Mouse (Mus musculus): Measurements from ENCODE around the gene Lingo1.

Lingo1 gene

DNA sequence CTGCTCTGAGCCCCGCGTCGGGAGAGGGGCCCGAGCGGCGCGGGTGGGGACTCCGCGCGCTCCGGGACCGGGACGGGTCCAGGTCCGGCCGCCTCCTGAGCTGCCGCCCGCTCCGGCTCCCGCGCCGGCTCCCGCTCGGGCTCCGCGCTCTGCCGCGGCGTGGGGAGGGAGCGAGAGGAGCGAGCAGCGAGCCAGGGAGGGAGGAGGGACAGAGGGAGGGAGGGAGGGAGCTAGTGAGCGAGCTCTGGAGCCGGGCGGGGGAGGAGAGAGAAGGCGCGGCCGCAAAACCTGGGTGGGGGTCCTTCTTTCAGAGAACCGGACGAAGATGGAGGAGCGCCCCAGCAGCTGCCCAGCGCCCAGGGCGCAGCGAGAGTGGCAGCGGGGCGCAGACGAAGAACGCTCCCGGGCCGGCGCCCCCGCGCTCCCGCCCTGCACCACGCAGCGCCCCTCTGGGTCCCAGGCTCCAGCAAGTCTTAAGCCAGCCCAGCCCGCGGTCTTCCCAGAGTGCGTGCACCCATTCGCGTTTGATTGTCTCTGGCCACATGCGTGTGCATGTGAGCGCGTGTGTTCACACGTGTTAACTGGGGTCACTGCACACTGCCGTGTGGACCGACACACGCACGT is 160.7 kb downstream of the Lingo1 start:
- DNase-seq (ENCODE audit: low read depth, low spot score) = peak; percentile 69

DNA sequence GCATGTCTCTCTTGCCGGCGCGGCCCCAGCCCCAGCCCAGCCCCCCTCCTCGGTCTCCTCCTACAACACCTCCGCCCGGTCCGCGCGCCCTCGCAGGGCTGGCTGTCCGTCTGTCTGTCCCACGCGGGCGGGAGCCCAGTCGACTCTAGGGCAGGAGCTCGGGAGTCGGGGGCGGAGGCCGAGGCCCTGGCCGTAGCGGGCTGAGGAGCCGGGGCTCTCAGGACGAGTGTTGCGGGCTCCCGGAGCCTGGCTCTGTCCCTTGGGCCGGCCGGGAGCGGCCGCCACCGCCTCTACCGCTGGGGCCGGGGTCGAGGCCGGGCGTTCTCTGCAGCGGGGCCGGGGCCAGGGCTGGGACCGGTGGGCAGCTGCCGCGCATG is 161.2 kb downstream of the Lingo1 start:
- DNase-seq (ENCODE audit: low read depth, low spot score) = peak; percentile 40

DNA sequence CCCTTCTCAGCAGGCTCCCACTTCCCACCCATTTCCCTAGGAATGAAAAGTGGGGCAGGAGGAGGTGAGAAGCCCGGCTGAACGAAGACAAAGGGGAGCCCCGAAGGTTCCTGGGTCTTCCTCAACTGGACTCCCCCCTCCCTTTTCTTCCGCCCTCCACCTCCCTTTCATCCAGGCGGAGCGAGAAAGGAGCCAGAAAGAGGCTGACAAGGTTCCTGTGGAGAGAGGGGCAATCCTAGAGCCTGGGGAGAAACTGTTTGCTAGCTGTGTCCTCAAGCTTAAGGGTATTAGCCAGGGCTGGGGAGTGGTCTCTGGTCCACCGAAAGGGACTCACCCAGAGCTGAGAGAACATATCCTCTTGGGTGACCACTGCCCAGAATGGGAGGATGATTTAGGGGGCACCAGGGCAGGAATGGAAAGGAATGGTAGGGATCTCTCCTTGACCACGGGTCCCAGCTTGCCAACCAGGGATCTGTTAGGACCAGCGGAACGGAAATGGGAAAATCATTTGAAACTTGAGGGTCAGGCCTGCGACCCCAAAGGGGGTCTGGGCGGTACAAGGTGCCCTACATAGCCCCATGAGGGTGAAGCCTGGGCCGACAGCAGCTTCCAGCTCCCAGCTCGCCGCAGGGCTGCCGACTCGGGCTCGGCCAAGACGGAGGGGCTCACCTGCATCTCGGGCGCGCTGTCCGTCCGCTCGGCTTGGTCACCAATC is 161.7 kb downstream of the Lingo1 start:
- DNase-seq (ENCODE audit: low read depth, low spot score) = no peak

DNA sequence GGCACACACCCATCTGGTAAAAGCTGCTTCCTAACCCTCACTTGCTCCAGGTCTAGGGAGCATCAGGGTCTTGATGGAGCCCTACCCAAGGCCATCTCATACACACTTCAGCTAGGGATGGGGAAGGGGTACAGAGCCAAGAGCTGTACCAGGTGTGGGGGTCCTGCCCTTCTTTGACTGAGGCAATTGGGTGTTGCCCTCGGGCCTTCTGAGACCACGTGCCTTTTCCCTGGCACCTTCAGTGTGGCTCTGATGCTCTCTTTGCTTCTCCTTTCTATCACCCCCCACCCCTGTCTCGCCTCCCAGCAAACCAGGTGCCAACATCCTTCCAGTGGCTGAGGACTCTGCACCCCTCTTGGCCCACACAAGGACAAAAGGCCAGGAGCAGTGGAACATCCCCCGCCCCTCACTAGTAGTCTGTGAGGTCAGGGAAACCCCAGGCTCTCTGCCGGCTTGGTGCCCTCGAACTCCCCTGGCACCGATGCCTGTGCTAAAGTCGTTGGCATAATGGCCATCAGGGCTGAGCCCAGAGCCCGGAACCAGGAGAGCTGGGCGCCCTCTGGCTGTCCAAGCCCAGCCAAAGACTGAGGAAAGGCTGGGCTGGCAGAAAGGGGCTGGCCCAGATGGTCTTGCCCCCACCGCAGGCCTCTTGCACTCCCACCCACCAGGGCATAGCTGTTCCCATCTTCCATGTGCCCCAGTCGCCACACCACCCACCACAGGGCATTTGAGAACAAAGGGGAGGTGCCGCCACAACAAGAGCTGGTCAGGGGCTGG is 162.6 kb downstream of the Lingo1 start:
- no peak for DNase-seq (ENCODE audit: low read depth, low spot score)

DNA sequence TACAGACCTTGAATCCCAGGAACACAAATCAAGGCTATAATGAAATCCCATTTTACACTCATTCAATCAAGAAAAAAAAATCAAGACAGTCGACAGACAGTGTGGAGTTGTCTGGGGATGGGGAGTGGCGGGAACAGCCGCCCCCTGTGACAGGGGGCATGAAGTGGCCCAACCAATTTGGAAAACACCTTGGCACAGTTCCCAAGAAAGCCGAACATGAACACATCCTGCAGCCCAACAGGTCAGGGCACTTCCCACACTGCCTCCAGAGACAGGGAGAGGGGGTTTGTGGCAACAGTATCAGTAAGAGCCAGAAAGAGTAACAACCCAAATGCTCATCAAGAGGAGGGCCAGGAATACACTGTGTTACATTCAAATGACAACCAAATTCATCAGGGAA is 165.3 kb downstream of the Lingo1 start:
- no peak for DNase-seq (ENCODE audit: low read depth, low spot score)

DNA sequence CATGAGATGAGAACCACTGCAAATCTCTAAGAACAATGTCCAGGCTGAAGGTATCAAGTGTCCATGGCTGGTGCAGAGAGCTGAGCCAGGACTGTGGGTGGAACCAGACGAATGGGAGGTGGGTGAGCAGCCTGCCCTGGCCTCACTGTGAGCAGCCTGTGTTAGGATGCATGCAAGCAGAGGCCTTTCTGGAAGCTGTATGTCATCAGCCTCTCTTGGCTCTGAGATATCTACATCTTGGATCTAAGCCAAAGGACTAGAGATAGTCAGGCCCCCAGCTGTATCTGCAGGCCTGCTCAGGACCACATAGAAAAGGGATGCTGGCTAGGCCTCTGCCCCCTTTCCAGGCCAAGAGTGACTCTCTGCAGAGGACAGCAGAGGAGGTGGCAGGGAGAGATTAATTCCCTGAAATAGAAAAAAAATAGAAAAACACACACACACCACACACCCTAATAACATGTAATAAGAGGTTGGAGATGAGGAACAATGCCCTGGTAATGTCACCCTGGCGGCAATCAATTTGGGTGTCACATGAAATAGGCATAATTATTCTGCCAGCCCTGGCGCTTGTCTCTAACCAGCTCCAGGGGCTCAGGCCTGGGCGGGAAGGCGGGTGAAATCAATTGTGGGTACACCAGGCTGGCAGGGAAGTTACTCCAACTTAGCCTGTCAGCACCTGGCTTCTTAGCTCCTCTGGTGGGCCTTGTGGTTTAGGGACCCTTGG is 166.4 kb downstream of the Lingo1 start:
- no peak for DNase-seq (ENCODE audit: low read depth, low spot score)

DNA sequence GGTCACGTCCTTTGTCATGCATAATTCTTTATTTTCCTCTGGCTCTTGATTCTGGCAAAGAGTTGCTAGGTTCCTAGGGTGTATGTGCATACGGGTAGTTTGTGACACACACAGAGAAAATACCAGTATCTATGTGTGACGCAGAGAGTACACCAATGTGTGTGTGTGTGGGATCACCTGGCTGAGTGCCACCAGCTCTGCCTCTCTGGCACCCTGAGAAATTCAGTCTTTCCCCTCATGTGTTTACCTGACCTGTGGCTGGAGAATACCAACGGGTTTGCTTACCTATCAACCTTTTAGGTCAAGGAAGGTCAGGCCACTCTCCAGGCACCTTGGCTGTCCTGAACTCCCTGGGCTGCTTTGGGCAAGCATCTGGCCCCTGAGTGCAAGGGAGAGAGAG is 169.0 kb downstream of the Lingo1 start:
- DNase-seq (ENCODE audit: low read depth, low spot score) = no peak

DNA sequence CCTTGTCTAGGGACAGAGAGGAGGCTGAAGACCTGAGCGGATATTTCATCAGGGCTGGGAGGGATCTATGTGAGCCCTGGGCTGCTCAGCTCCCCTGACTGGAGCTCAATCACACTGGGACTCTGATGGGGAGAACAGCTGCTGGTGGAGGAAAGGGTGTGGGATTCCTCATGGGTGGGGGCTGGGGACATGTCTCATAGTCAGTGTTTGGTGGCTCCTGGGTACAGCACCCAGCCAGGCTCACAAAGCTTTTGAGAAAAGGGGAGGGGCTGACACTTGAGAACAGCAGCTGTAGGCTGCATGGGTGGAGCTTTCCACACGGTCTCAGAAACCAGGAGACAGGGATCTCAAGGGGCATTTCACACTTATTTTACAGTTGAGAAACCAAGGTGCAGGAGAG is 171.3 kb downstream of the Lingo1 start:
- no peak for DNase-seq (ENCODE audit: low read depth, low spot score)

DNA sequence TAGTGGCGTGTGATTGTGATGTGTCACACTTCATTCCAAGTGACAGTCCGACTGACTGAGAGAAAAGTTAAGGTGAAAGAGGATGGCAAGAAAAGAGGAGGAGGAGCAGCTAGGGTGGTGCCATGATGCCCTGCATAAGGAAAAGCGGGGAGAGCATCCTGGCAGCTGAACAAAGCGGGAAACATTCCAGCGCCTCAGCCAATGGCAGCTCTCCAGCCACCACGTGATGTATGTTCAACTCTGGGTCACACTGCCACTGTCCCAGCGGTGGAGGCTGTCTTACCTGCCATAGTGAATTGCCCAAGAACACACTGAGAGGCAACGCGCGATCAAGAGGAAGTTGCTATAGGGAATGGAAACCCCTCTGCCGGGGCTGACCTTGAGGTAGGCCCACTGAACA is 172.9 kb downstream of the Lingo1 start:
- DNase-seq (ENCODE audit: low read depth, low spot score) = no peak

DNA sequence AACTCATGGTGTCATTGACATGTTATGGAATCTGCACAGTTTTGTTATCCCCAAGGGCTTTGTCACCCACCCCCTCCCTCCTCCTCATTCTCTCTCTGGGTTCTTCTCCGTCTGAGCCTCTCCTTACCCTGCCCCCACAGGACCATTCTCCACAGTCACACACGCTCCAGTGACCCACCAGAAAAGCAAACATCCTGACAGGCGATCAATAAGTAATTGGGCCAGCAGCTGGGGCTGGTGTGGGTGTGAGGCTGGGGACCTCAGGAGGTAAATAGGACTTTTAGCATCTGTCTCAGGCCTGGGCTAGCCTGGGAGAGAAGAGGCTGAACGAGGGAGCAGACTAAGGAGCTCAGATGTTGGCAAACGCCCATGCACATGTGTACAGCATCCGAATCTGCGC is 173.5 kb downstream of the Lingo1 start:
- DNase-seq (ENCODE audit: low read depth, low spot score) = no peak

DNA sequence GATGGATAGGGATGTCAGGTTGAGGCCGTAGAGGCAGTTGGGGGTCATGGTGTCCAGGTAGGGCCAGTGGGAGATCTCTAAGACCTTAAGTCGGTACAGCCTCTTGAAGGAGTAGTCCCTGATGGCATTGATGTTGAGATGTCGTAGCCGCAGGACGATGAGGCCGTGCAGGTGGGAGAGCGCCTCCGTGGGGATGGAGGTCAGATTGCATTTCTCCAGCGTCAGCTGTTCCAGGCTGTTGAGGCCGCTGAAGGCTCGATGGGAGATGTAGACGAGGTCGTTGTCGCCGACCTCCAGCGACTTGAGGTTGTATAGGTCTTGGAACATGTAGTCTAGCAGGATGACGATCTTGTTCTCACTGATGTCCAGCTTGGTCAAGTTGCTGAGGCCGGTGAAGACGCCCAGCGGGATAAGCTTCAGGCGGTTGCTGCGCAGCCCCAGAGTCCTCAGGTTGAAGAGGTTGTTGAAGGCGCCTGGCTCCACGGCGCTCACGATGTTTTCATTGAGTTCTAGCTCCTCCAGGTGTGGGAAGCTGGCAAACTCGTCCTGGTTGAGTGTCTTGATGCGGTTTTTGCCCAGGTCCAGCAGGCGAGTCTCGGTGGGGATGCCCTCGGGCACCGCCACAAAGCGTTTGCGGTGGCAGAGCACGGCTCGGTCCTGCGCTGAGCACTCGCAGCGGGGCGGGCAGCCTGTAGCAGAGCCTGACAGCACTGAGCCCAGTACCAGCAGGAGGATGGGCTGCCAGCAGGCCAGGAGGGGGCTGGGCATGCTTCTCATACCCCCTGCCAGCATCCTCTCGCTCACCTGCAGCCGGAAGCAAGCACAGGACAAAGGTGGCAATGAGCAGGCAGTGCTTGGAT is 175.5 kb downstream of the Lingo1 start:
- peak; percentile 67 for DNase-seq (ENCODE audit: low read depth, low spot score)

DNA sequence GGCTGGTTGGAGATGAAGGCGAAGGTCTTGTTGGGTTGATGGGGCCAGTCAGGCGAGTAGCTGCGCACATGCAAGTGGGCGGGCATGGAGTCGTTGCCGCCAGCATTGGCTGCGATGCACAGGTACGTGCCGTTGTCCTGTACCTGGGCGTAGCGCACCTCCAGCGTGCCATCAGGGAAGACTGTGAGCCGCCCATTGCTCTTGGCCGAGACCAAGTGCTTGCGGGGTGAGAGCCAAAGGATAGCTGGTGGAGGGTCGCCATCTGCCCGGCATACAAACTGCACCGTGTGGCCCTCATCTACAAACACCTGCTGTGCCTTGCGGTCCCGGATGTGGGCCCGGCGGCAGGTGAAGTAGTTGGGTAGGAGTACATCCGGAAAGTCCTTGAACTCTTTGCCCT is 176.6 kb downstream of the Lingo1 start:
- no peak for DNase-seq (ENCODE audit: low read depth, low spot score)

DNA sequence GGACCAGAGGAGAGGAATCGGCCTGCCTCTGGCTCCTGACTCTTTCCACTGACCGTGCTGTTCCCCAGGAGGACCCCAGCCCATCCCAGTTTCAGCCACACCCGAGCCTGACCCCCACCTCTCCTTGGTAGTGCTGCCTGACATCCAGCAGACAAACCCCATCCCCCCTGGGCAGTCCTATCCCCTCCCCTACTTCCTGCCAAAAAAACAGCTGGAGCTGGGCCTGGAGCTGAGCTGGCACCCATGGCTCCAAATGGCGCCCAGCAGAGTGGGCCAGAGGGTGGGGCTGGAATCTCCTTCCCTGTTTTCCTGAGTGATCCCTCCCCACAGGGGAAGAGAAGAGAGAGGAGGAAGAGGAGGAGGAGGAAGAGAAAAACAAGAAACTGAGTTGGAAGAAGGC is 177.6 kb downstream of the Lingo1 start:
- no peak for DNase-seq (ENCODE audit: low read depth, low spot score)

DNA sequence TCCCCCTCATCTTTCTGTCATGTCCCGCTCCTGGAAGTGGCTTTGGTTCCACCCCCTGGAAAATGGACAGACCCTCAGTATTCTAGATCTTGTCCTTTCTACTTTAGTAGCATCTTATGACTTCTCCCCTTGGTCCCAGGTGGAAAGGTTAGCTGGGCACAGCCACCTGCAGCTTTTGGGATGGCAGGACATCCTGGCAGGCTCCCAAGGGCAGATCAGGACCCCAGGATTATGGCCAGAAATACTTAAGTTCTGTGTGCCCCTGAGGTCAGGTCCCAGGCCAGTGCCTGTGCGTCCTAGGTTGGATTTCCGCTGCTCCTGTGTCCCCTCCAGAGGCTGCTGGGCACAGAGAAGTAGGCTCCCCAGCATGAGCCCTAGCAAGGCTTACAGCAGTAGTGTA is 180.2 kb downstream of the Lingo1 start:
- no peak for DNase-seq (ENCODE audit: low read depth, low spot score)

DNA sequence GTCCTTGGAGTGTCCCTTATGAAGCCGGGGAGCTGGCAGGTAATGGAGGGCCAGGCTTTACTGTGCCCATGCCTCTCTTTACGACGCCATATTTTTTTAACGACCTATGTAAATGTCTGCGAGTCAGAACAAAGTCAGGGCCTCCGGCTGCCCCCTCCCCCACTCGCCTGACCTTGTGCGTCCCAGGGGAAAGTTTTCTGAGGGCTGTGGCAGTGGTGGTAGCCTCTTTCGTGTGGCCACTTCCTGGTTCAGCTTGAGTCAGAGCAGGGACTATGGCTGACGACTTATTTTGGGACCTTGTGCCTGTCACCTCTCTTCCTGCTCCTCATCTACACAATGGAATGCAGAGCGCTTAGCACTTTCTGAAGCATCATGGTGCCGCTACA is 183.5 kb downstream of the Lingo1 start:
- no peak for DNase-seq (ENCODE audit: low read depth, low spot score)

DNA sequence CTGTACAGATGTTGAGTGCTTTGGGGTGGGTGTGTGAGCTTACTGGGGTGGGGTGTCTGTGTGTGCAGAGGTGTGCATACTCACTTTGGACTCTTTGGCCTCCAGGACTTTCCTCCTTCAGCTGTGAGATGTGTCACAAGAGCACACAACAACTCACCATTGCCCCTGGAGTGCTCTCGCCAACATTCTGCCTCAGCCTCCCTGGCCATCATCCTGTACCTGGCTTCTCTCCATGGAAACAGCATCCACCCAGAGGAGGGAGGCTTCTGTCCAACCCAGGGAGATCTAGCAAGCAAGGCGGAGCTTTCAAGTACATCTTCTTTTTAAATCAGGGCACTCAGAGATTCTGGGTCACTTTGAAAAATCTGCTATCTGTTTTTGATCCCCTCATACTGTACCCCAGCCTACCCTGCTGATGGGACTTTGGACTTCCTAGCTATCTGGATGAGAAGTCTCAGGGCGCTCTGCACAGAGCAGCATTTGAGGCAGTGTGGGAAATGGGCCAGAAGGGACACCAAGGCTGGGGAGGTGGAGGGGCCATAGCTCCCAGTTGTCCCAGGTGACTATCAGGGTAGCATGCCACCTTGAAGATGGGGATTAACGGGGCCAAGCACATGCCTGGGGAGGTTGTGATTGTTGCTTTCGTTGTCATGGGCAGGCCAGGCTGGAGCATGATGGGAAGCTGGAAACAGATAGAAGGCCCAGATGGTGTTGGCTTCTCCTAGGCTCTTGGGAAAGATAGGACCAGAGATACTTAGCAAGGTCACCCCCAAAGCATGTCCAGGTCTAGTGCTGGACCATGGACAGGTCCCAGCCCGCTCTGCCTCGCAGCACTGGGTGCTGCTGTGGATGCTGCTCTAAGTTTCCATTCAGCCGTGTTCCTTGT is 184.1 kb downstream of the Lingo1 start:
- no peak for DNase-seq (ENCODE audit: low read depth, low spot score)

DNA sequence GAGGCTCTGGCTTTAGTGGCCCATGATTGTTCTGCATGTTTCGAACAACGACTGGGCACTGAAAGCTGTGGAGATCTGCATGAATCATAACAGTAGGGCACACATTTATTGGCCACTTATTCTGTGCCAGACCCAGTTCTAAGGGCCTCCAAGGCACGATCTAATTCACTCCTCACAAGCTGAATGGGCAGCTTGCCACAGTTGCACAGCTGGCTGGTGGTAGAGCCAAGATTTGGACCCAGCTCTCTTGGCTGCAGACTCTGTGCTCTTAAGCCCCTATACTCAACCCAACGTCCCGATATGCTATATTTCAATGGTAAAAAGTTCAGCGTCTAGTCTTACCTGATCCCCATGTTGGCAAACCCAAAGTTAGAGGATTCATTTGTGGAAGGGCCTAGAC is 185.3 kb downstream of the Lingo1 start:
- DNase-seq (ENCODE audit: low read depth, low spot score) = no peak

DNA sequence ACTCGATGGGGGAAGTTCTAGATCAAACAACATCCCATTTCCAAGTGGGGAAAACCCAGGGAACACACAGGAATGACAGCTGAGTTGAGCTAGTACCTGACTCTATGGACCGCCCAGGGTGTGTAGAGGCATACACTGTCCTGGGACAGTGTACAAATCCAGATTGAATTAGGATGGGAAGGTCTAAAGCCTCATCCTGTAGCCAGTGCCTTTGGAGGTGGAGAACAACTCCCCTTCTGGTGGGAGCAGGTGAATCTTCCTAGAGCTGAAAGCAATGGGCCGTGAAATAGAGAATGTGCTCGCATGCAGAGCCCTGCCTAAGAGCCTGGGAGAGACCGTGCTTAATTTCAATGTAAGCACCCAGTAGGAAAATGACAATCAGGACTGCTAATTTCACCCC is 185.8 kb downstream of the Lingo1 start:
- no peak for DNase-seq (ENCODE audit: low read depth, low spot score)

DNA sequence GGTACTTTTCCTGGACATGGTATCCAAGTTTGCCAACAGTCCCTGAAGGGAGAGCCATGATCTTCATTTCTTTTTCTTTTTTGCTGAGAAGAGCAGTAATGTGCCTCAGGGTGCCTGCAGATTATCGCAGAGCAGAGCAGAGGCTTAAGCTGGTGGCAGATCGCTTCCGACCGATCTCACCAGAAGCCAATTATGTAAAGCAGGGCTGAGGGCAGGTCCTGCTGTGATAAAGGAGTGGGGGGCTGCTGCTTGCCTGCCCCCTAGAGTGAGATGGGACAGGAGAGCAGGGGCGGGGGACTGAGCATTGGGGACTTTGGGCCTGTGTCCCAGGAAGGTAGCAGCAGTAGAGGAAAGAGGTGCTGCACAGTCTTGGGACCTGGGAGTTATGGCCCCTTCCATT is 186.8 kb downstream of the Lingo1 start:
- DNase-seq (ENCODE audit: low read depth, low spot score) = no peak

DNA sequence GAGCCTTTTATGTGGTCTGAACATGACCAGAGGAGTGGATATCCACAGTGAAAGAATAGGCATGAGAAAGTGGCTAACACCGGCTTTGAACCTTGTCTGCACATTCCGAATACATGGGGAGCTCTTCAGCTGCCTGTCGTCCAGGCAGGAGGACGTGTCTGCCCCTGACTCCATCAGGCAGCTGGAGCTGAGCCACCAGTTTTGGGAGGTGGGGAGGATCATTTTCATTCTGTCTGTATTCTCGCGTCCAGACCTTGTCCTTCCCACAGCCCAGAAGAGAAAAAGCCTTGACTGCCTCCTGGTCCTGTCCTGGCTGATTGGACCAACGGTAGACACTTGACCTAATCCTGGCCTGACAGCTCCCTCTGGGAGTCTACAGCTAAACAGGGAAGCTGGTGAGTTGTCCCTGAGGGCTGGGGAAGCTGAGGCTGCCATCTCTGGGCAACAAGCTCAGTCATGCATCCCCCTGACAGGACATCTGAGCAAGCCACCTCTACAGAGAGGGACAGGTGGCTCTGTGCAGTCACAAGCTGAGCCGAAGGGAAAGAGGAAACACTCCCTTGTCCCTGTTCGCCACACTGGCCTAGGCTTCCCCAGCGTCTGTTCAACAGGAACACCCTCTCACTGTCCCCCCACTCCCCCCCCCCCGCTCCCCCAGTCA is 187.4 kb downstream of the Lingo1 start:
- DNase-seq (ENCODE audit: low read depth, low spot score) = no peak

Measured in R1 (cell line).